Mouse (Mus musculus): ENCODE results near the gene Shank2. TPM values are rescaled to one million over a fixed set of nuclear protein-coding genes. Genes with fewer than 3 reads are reported as not detected.

Shank2 gene
- polyA plus RNA-seq, 1 experiment from 2014 or later = 2.6 TPM

DNA sequence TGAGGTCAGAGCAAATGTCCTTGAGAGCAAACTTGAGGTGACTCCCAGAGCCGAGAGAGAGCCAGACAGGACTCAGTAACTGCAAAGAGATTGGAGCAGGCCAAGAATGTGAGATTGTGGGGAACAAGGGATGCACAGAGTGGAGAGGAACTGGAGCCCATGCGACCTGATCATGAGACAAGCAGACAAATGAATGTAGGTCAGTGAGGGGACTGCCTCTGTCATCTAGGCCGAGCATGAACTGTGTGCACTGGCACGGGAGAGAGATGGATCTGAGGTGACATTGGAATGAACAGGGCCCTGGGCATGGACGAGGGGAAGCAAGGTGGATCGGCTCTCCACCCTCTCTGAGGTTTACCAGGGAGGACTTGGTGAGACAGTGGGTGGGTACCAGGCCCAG, 260.9 kb downstream of the Shank2 start:
- no peaks in the 10 kb centered on the region for H3K27me3 ChIP-seq
- H3K4me2 ChIP-seq = no peak overlapping the region
- WGBS = 75% methylated on average over 6 of the region's 6 CpGs
- H3K9me3 ChIP-seq (replicated peaks) = no peaks in the 10 kb centered on the region
- no peak overlapping the region for H3K9ac ChIP-seq
- H3K4me3 ChIP-seq (replicated peaks) = no peak overlapping the region
- no peak for ATAC-seq (replicated peaks; ENCODE audit: low FRiP score)
- H3K36me3 ChIP-seq = no peaks in the 10 kb centered on the region
- H3K27ac ChIP-seq = no peak overlapping the region
- peaks cover 9% of the 10 kb centered on the region; the same call in 1 of the 2 replicates for H3K4me1 ChIP-seq

DNA sequence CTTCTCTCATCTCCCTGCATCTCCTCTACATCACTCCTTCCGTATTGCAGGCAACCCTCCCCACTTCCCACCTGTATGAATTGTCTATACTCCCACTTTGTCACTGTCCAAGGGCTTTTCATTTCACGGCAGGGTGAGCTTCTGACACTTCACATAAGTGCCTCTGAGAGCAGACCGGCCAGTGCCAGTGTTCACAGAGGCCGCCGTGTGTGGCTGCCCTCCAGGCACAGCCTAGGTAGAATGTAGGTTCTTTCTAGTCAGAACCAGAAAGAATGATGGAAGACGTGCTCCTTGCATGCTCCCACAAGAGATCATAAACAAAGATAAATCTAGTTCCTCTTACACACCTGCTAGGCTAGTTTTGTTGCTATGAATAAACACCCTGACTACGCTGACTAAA, 265.0 kb downstream of the Shank2 start:
- no peaks in the 10 kb centered on the region for H3K9me3 ChIP-seq (replicated peaks)
- no peaks in the 10 kb centered on the region for H3K27me3 ChIP-seq
- H3K27ac ChIP-seq = no peak overlapping the region
- H3K4me2 ChIP-seq = no peak overlapping the region
- WGBS = 54% methylated on average over 7 of the region's 7 CpGs
- no peak overlapping the region for H3K4me3 ChIP-seq (replicated peaks)
- H3K9ac ChIP-seq = no peak overlapping the region
- peaks cover 10% of the 10 kb centered on the region; the same call in 1 of the 2 replicates for H3K4me1 ChIP-seq
- ATAC-seq (replicated peaks; ENCODE audit: low FRiP score) = peak; percentile 76
- H3K36me3 ChIP-seq = no peaks in the 10 kb centered on the region

DNA sequence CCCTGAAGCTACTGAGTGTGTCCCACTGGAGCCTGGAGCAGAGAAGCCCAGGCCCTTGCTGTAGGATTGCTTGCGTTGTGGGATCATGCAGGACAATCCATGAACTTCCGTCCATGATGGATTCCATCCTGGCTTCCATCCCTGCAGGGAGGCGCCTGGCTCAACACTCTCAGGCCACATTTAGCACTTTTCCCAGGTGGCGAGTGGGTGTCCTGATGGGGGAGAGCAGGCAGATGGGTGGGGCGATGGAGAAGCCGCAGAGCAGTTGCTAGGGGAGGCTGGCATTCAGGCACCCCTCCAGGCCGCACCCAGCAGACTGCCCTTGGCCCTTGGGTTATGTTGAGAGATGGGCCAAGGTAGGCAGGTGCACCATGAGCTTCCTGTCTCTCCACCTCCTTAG, 266.6 kb downstream of the Shank2 start:
- H3K9me3 ChIP-seq (replicated peaks) = no peaks in the 10 kb centered on the region
- H3K9ac ChIP-seq = no peak overlapping the region
- no peak overlapping the region for H3K4me2 ChIP-seq
- WGBS = 88% methylated on average over 6 of the region's 7 CpGs
- no peak overlapping the region for H3K4me3 ChIP-seq (replicated peaks)
- H3K4me1 ChIP-seq = peaks cover 10% of the 10 kb centered on the region; the same call in 1 of the 2 replicates
- H3K27me3 ChIP-seq = no peaks in the 10 kb centered on the region
- no peak overlapping the region for H3K27ac ChIP-seq
- no peaks in the 10 kb centered on the region for H3K36me3 ChIP-seq
- no peak for ATAC-seq (replicated peaks; ENCODE audit: low FRiP score)

DNA sequence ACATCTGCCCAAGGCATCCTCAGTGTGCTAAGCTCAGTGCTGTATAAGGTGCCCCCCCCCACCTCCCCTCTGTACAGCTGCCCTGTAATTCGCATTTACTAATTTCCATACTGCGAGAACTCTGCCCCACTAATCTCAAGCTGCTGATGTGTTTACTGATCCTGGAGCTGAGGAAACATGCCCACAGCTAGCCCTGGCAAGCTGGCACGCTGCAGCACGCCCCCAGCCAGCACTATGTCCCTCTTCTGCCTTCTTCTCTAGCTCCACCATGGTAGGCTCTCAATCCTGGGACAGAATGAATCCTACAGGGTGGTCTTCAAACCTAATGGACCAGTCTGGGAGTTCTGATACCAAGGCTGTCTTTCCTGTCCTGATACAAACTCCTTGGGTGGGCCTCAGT, 267.1 kb downstream of the Shank2 start:
- Histone ChIP-seq H3K4me2 (no peak overlapping the region), H3K4me3 (replicated peaks) (no peak overlapping the region), H3K36me3 (no peaks in the 10 kb centered on the region), H3K4me1 (peaks cover 10% of the 10 kb centered on the region; the same call in 1 of the 2 replicates), H3K27ac (no peak overlapping the region), H3K9ac (no peak overlapping the region), H3K27me3 (no peaks in the 10 kb centered on the region), H3K9me3 (replicated peaks) (no peaks in the 10 kb centered on the region)
- no peak for ATAC-seq (replicated peaks; ENCODE audit: low FRiP score)
- WGBS = 86% methylated on average over 4 of the region's 4 CpGs

DNA sequence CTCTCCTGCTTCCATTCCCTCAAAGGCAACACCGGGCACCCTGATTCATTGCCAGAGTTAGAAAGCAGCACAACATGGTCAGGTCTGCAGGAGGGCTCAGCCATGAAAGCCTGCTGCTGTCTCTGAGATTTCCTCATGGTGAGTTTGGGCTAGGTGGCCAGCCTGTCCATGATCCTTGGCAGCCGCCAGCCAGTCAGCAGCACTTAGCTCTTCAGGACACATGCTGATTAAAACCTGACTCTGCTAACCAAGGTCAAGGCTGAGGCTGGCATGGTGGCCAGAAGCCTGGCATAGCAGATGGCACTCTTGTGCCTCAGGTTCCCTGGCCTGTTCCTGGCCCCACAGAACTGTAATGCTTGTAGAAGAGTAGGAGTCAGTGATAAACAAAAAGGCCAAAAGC, 269.3 kb downstream of the Shank2 start:
- H3K4me3 ChIP-seq (replicated peaks) = no peak overlapping the region
- no peak overlapping the region for H3K9ac ChIP-seq
- no peak overlapping the region for H3K27ac ChIP-seq
- no peaks in the 10 kb centered on the region for H3K36me3 ChIP-seq
- no peaks in the 10 kb centered on the region for H3K27me3 ChIP-seq
- H3K4me2 ChIP-seq = no peak overlapping the region
- H3K4me1 ChIP-seq = peaks cover 10% of the 10 kb centered on the region; the same call in 1 of the 2 replicates
- no peaks in the 10 kb centered on the region for H3K9me3 ChIP-seq (replicated peaks)
- WGBS = 86% methylated on average over 2 of the region's 2 CpGs
- ATAC-seq (replicated peaks; ENCODE audit: low FRiP score) = no peak

DNA sequence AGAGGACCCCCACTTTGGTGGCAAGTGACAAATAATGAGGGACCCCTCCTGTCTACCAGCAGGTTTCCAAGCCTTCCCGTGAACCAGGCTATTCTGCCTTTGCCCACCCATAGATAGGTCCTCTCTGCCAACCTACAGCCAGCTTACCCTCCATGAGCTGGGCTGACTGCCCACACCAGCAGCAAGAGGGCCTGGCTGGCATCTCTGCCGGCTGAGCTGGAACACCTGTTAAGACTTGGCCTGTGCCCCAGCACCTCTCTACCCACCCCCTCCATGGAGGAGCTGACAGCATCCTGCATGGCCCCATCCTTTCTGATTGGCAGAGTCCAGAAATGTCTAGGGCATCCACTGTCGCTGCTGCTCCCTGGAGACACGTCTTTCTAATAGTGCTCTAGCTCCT, 277.0 kb downstream of the Shank2 start:
- WGBS = 74% methylated on average over 4 of the region's 4 CpGs

DNA sequence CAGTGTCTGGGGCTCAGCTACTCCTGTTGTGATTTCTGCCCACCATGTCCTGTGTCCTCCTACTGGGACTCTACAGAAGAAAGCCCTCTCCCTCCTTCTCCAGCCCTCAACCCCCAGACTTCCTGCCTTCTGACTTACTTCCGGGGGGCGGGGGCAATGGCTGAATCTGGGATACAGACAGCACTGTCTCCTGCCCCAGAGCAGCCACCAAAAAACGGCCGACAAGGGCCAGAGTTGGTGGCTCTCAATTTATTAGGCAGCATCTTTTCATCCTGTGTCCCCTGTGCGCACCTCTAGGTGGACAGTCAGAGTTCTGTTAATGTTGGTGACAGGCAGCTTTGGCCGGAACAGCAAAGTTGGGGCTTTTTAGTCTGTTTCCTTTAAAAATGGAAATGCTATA, 282.0 kb downstream of the Shank2 start:
- 0 out of 2 replicates have a peak, but pooled peaks have one; percentile 24 for ATAC-seq (replicated peaks; ENCODE audit: low FRiP score)
- Histone ChIP-seq H3K4me3 (replicated peaks) (peak overlapping the region; percentile 41), H3K27me3 (peaks cover 17% of the 10 kb centered on the region), H3K36me3 (no peaks in the 10 kb centered on the region), H3K9ac (0 out of 2 replicates have a peak overlapping the region, but pooled peaks have one; percentile 34), H3K4me2 (peak overlapping the region; percentile 81), H3K4me1 (peaks cover 19% of the 10 kb centered on the region), H3K27ac (0 out of 2 replicates have a peak overlapping the region, but pooled peaks have one; percentile 23), H3K9me3 (replicated peaks) (no peaks in the 10 kb centered on the region)
- 4% methylated on average over 6 of the region's 6 CpGs for WGBS

More for the DNA sequence above, 277.0 kb downstream of the Shank2 start:
- no peak overlapping the region for H3K4me2 ChIP-seq
- no peaks in the 10 kb centered on the region for H3K36me3 ChIP-seq
- no peak overlapping the region for H3K9ac ChIP-seq
- H3K4me3 ChIP-seq (replicated peaks) = no peak overlapping the region
- no peaks in the 10 kb centered on the region for H3K9me3 ChIP-seq (replicated peaks)
- ATAC-seq (replicated peaks; ENCODE audit: low FRiP score) = no peak
- peaks cover 6% of the 10 kb centered on the region for H3K27me3 ChIP-seq
- H3K4me1 ChIP-seq = peaks cover 4% of the 10 kb centered on the region; the same call in 1 of the 2 replicates
- H3K27ac ChIP-seq = no peak overlapping the region

DNA sequence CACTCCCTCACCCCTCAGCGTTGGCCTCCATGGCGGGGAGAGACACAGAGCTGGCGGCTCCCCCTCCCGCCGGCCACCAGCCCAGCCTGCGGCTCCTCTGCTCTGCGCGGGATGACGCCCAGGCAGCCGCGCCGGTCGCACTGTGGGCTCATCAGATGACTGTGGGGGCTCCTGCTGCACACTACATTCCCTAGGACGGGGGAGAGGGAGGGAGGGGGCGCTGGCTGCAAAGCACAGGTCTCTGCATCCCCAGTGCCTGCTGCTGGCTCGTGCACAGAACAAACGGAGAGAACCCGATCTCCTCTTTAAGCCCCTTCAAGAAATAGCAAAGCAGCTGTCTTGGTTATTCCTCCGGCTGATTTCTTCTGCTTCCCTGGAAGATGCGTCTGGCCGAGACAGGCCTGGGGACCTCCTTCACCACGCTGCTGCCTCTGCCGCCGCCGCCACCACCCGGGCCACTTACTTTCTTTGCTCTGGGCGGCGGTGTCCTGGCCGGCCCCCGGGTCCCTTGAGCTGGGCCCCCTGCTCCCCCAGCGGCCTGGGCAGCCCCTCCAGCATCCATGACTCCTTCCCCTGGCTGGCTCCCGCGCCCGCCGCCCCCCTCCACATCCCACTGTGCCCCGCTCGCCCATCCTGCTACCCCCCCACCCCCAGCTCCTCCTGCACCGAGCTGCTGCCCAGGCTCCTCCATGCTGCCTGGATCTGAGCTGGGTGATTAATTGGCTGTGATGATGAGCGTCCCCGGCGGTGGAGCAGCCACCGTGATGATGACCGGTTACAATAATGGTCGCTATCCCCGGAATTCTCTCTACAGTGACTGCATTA, 282.7 kb downstream of the Shank2 start:
- Histone ChIP-seq H3K9me3 (replicated peaks) (no peaks in the 10 kb centered on the region), H3K9ac (peak overlapping the region; percentile 34; the same call in 1 of the 2 replicates)
- under 1% methylated on average over 44 of the region's 45 CpGs for WGBS

DNA sequence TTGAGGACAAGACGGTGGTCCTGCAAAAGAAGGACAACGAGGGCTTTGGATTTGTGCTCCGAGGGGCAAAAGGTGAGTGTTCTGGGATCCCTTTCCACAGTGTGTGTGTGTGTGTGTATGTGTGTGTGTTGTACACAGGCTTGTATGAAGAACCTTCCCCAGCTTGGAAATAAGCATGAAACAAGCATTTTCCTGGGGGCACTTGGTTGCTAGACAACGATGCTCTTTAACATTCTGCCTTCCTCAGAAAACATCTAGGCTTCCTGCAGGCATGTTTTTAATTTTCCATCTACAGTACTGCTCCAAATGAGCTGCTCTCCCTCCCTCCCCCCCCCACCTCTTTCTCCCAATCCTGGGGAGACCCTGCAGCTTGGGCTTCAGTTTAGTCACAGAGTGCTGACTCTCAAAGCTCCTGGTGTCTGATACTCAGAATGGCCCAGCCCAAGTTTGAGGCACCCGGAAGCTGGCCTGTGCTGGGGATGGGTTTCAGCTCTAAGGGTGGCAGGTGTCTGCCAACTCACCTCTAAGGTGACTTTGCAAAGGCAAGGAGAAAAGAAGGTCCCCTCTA, 283.4 kb downstream of the Shank2 start:
- WGBS = 35% methylated on average over 5 of the region's 5 CpGs
- Histone ChIP-seq H3K4me2 (peak overlapping the region; percentile 81), H3K9me3 (replicated peaks) (no peaks in the 10 kb centered on the region), H3K27ac (no peak overlapping the region), H3K9ac (no peak overlapping the region), H3K36me3 (no peaks in the 10 kb centered on the region), H3K27me3 (peaks cover 17% of the 10 kb centered on the region), H3K4me1 (peaks cover 19% of the 10 kb centered on the region), H3K4me3 (replicated peaks) (peak overlapping the region; percentile 41; the same call in 1 of the 2 replicates)
- no peak for ATAC-seq (replicated peaks; ENCODE audit: low FRiP score)

More for the DNA sequence above, 282.7 kb downstream of the Shank2 start:
- Histone ChIP-seq H3K4me3 (replicated peaks) (peak overlapping the region; percentile 41), H3K27ac (0 out of 2 replicates have a peak overlapping the region, but pooled peaks have one; percentile 23), H3K4me2 (peak overlapping the region; percentile 81), H3K4me1 (peaks cover 19% of the 10 kb centered on the region), H3K27me3 (peaks cover 17% of the 10 kb centered on the region), H3K36me3 (no peaks in the 10 kb centered on the region)
- peak; percentile 87 for ATAC-seq (replicated peaks; ENCODE audit: low FRiP score)

DNA sequence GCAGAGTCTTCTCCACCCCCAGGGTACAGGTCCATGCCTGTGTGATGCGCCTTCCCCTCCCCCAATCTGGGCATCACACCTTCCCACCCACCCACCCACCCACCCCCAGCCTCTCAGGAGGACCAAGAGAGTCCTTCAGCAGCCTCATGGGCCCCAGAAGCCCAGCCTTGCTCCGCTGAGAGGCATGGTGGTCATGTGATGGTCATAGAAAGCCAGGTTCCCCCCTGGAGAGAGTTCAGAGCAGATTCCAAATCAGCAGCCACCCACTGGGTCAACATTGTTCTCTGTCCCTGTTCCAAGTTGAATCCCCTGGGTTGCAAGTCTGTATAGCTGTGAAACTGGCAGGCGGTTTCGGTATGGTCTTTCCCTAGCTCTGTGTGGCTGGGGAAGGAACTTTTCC, 284.2 kb downstream of the Shank2 start:
- Histone ChIP-seq H3K9me3 (replicated peaks) (no peaks in the 10 kb centered on the region), H3K9ac (no peak overlapping the region), H3K4me1 (peaks cover 19% of the 10 kb centered on the region), H3K4me2 (no peak overlapping the region), H3K36me3 (no peaks in the 10 kb centered on the region), H3K27me3 (peaks cover 17% of the 10 kb centered on the region), H3K4me3 (replicated peaks) (no peak overlapping the region), H3K27ac (no peak overlapping the region)
- 92% methylated on average over 4 of the region's 4 CpGs for WGBS
- ATAC-seq (replicated peaks; ENCODE audit: low FRiP score) = no peak

DNA sequence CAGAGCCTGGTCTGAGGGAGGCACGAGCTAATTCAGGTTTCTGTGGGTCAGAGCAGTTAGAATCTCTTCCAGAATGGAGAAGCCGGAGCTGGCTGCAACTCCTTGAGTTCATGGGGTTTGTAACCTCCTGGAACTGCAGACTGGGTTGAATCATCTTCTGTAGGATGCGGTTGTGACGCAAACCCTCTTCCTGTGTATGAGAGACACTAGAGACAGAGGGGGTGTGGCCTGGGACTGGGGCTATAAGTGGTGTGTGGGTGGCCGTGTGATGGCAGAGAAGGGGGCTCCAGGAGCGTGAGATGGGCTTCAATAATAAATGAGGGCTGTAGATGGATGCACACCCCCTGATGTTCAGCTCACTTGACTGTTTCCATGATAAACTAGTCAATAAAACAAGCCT, 286.3 kb downstream of the Shank2 start:
- H3K9ac ChIP-seq = no peak overlapping the region
- H3K36me3 ChIP-seq = no peaks in the 10 kb centered on the region
- H3K4me1 ChIP-seq = peaks cover 19% of the 10 kb centered on the region
- H3K9me3 ChIP-seq (replicated peaks) = no peaks in the 10 kb centered on the region
- no peak overlapping the region for H3K27ac ChIP-seq
- WGBS = 68% methylated on average over 6 of the region's 6 CpGs
- no peak overlapping the region for H3K4me3 ChIP-seq (replicated peaks)
- no peak for ATAC-seq (replicated peaks; ENCODE audit: low FRiP score)
- H3K4me2 ChIP-seq = no peak overlapping the region
- H3K27me3 ChIP-seq = peaks cover 15% of the 10 kb centered on the region

DNA sequence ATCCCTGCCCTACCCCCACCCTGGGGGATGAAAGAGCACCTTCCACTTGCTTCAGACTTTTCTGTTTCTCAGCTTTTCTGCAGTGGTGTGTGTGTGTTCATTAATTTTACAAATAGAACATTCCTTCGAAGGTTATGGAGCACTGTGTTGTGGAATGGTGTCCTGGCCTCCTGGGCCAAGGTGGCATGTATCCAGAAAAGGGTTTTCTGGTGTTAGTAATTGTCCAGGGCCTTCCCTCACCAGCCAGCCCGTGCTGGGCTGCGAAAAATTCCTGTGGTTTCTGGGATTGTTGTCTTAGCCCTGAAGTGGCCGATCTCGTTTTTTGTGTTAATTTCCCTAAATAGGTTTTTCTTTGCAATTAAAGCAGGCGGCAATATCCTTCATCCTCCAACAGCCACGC, 289.8 kb downstream of the Shank2 start:
- 70% methylated on average over 7 of the region's 7 CpGs for WGBS
- Histone ChIP-seq H3K4me3 (replicated peaks) (no peak overlapping the region), H3K4me2 (no peak overlapping the region), H3K4me1 (no peaks in the 10 kb centered on the region), H3K27ac (no peak overlapping the region), H3K9ac (no peak overlapping the region), H3K36me3 (no peaks in the 10 kb centered on the region), H3K9me3 (replicated peaks) (no peaks in the 10 kb centered on the region), H3K27me3 (no peaks in the 10 kb centered on the region)
- no peak for ATAC-seq (replicated peaks; ENCODE audit: low FRiP score)

Measured in kidney, embryonic 15.5 days (tissue).